Mouse (Mus musculus) gastrocnemius, adult 2 months (tissue): ENCODE results near the gene Dyrk1a. TPM values are rescaled to one million over a fixed set of nuclear protein-coding genes. Genes with fewer than 3 reads are reported as not detected.

Source experiments
- DNase-seq: peaks from one replicate; pipeline ENCODE4 v3.0.0; 2022
- H3K27ac ChIP-seq: fragments of 200-600 bp; 2 replicates; pipeline ENCODE4 v1.8.1; 2022; ENCODE audit warnings: mild to moderate bottlenecking
- H3K4me3 ChIP-seq: fragments of 200-600 bp; 2 replicates; pipeline ENCODE4 v1.8.1; 2022; ENCODE audit warnings: mild to moderate bottlenecking, moderate library complexity
- CTCF ChIP-seq: fragments of 200-600 bp; IDR thresholded peaks from 2 replicates; pipeline ENCODE4 v1.8.1; 2022; ENCODE audit warnings: antibody characterized with exemption, mild to moderate bottlenecking, moderate library complexity
- intact Hi-C: fragments of 180-260 bp; cut with DNase I; formaldehyde crosslinking; loops from one replicate; pipeline ENCODE4 v1.15.1; 2025
- total RNA-seq, 2 experiments: library from RNA; stranded (reverse); gene quantifications; 2 replicates each; pipeline ENCODE4 v1.2.3; 2021

Dyrk1a gene
- total RNA-seq, 2 experiments from 2014 or later, result 94.4 to 98.0 TPM

GRCm38 (mm10) chr16:94743853-94744501 is 174.2 kb downstream of the Dyrk1a start:
- H3K4me3 ChIP-seq, result peak overlapping the region; percentile 56
- no peak overlapping the region for H3K27ac ChIP-seq
- TF ChIP-seq CTCF, result peak; percentile 56
- DNase-seq, result peak; percentile 46
- intact Hi-C loops, result no loop called here

- Histone ChIP-seq H3K27ac (no peak overlapping the region), H3K4me3 (peak overlapping the region; percentile 23; the same call in 1 of the 2 replicates)
- DNase-seq, result peak; percentile 54
- intact Hi-C loops, result no loop called here
- no peak for TF ChIP-seq CTCF
These were observed 175.2 kb downstream of the Dyrk1a start for GRCm38 (mm10) chr16:94745016-94745415.

Other genes starting within 250 kb of the Dyrk1a start
- 1 to 10 TPM in 1 of 2 experiments, under 1 TPM in 1; 0.59 to 1.0 TPM for gene Ripply3, start 241.6 kb upstream of the Dyrk1a start, total RNA-seq
- gene Ttc3, start 199.4 kb upstream of the Dyrk1a start, total RNA-seq, result 10 to 100 TPM; 54.4 to 55.3 TPM
- gene Pigp, start 198.2 kb upstream of the Dyrk1a start, total RNA-seq, result 100 to 1,000 TPM; 149 to 161 TPM
- gene Vps26c, start 43.2 kb upstream of the Dyrk1a start, total RNA-seq, result 10 to 100 TPM in 1 of 2 experiments, 1 to 10 TPM in 1; 8.2 to 10.4 TPM